Mouse (Mus musculus): ENCODE measurements around the gene Pcnx.
A peak's percentile ranks its signal among the peaks of the same experiment; 100 is the strongest.

Pcnx gene

GRCm38 (mm10) chr12:81895986-81896385 is 36.2 kb downstream of the Pcnx start:
- DNase-seq (ENCODE audit: low spot score in 2 of 2): no peak

- no peak for DNase-seq (ENCODE audit: low spot score in 2 of 2)
Measured at GRCm38 (mm10) chr12:81904456-81904855, 44.6 kb downstream of the Pcnx start.

GRCm38 (mm10) chr12:81905865-81906264 is 46.0 kb downstream of the Pcnx start:
- DNase-seq (ENCODE audit: low spot score in 2 of 2): no peak

GRCm38 (mm10) chr12:81907741-81908357 is 48.0 kb downstream of the Pcnx start:
- no peak for DNase-seq (ENCODE audit: low spot score in 2 of 2)

GRCm38 (mm10) chr12:81910439-81910838 is 50.6 kb downstream of the Pcnx start:
- no peak for DNase-seq (ENCODE audit: low spot score in 2 of 2)

GRCm38 (mm10) chr12:81915176-81915950 is 55.5 kb downstream of the Pcnx start:
- DNase-seq (ENCODE audit: low spot score in 2 of 2): peak; percentile 45 to 54

GRCm38 (mm10) chr12:81918346-81918745 is 58.5 kb downstream of the Pcnx start:
- no peak for DNase-seq (ENCODE audit: low spot score in 2 of 2)

- no peak for DNase-seq (ENCODE audit: low spot score in 2 of 2)
Measured at GRCm38 (mm10) chr12:81918886-81919285, 59.1 kb downstream of the Pcnx start.

- no peak for DNase-seq (ENCODE audit: low spot score in 2 of 2)
Measured at GRCm38 (mm10) chr12:81920027-81920426, 60.2 kb downstream of the Pcnx start.

- no peak for DNase-seq (ENCODE audit: low spot score in 2 of 2)
Measured at GRCm38 (mm10) chr12:81920614-81921013, 60.8 kb downstream of the Pcnx start.

GRCm38 (mm10) chr12:81921785-81922184 is 62.0 kb downstream of the Pcnx start:
- no peak for DNase-seq (ENCODE audit: low spot score in 2 of 2)

GRCm38 (mm10) chr12:81922838-81923237 is 63.0 kb downstream of the Pcnx start:
- DNase-seq (ENCODE audit: low spot score in 2 of 2): no peak

GRCm38 (mm10) chr12:81927163-81927562 is 67.3 kb downstream of the Pcnx start:
- no peak for DNase-seq (ENCODE audit: low spot score in 2 of 2)

GRCm38 (mm10) chr12:81927643-81928381 is 68.0 kb downstream of the Pcnx start:
- DNase-seq (ENCODE audit: low spot score in 2 of 2): no peak

GRCm38 (mm10) chr12:81928382-81928770 is 68.6 kb downstream of the Pcnx start:
- no peak for DNase-seq (ENCODE audit: low spot score in 2 of 2)

GRCm38 (mm10) chr12:81932015-81932414 is 72.2 kb downstream of the Pcnx start:
- DNase-seq (ENCODE audit: low spot score in 2 of 2): no peak

- DNase-seq (ENCODE audit: low spot score in 2 of 2): peak in 1 of 2 experiments; percentile 19
Measured at GRCm38 (mm10) chr12:81933430-81933829, 73.6 kb downstream of the Pcnx start.

GRCm38 (mm10) chr12:81934510-81934909 is 74.7 kb downstream of the Pcnx start:
- DNase-seq (ENCODE audit: low spot score in 2 of 2): no peak

- DNase-seq (ENCODE audit: low spot score in 2 of 2): no peak
Measured at GRCm38 (mm10) chr12:81936066-81936465, 76.2 kb downstream of the Pcnx start.

GRCm38 (mm10) chr12:81941191-81941590 is 81.4 kb downstream of the Pcnx start:
- no peak for DNase-seq (ENCODE audit: low spot score in 2 of 2)

GRCm38 (mm10) chr12:81943331-81944062 is 83.7 kb downstream of the Pcnx start:
- no peak for DNase-seq (ENCODE audit: low spot score in 2 of 2)

- no peak for DNase-seq (ENCODE audit: low spot score in 2 of 2)
Measured at GRCm38 (mm10) chr12:81949026-81949425, 89.2 kb downstream of the Pcnx start.
